Comparison of ENCODE assay signal across 8 mouse cellular contexts in the genomic region with DNA sequence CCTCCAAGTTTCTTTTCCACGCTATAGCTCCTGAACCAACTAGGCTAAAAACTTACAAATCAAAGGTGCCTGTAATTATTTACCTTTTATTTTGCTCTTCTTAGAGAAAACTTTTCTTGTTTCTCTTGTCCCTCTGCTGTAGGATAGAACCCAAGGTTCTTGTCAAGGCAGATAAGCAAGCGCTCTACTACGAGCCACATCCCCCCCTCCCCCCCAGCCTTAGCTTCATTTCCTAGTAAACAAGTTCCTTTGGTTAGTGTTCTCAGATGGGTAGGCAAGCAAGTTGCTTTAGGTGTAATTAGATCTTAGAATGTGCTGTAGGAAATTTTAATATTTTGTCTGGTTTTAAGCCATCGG. TPM values are rescaled to one million over a fixed set of nuclear protein-coding genes. Genes with fewer than 3 reads are reported as not detected.
A peak's percentile ranks its signal among the peaks of the same experiment; 100 is the strongest.
DNase-seq lines count a peak whose midpoint lies in the region; ATAC-seq and TF ChIP-seq lines count a peak whose summit lies in the region.

No protein-coding gene starts in this region.

- no peak for TF ChIP-seq POLR2A in bone marrow macrophage, adult 2 months (IDR thresholded peaks at IDR 0.05; ENCODE audit: borderline replicate concordance, low read depth, low read length)

- peak overlapping the region; percentile 87 for H3K9ac ChIP-seq in hindbrain, embryonic 16.5 days (ENCODE audit: low read depth, low read length)
- H3K9ac ChIP-seq in midbrain, postnatal 0 days (replicated peaks; ENCODE audit: low read length, poor library complexity, severe bottlenecking), result peak overlapping the region; percentile 73

- H3K4me2 ChIP-seq in hindbrain, embryonic 16.5 days (ENCODE audit: low read length), result peak overlapping the region; percentile 74
- peak overlapping the region; percentile 83 for H3K4me2 ChIP-seq in midbrain, postnatal 0 days (ENCODE audit: low read depth, low read length, poor library complexity, severe bottlenecking)

- ATAC-seq in hindbrain, embryonic 16.5 days, result no peak
- ATAC-seq in midbrain, postnatal 0 days (ENCODE audit: low FRiP score), result no peak

- peaks cover 14% of the 10 kb centered on the region for H3K4me1 ChIP-seq in bone marrow macrophage, adult 2 months (ENCODE audit: control insufficient read depth, insufficient read depth, low read length)
- peaks cover 17% of the 10 kb centered on the region for H3K4me1 ChIP-seq in hindbrain, embryonic 16.5 days (ENCODE audit: control insufficient read depth, insufficient read depth, low read depth, low read length)
- H3K4me1 ChIP-seq in midbrain, postnatal 0 days (ENCODE audit: insufficient read depth, low read length), result peaks cover 7% of the 10 kb centered on the region

- intact Hi-C loops in left cerebral cortex, adult 2 months (cut with DNase I), result no loop called here
- intact Hi-C loops in left cerebral cortex, postnatal 14 days (cut with DNase I), result no loop called here
- intact Hi-C loops in left cerebral cortex, postnatal 10 days (cut with DNase I), result no loop called here

- H3K27ac ChIP-seq in left cerebral cortex, adult 2 months, result peak overlapping the region; percentile 78
- H3K27ac ChIP-seq in bone marrow macrophage, adult 2 months (ENCODE audit: insufficient read depth, low read depth, low read length), result peak overlapping the region; percentile 85
- peak overlapping the region; percentile 87 for H3K27ac ChIP-seq in hindbrain, embryonic 16.5 days (ENCODE audit: low read depth, low read length)
- peak overlapping the region; percentile 71; the same call in 1 of the 2 replicates for H3K27ac ChIP-seq in midbrain, postnatal 0 days (ENCODE audit: low read depth, low read length)

- DNase-seq in left cerebral cortex, adult 2 months (ENCODE audit: extremely low spot score in 1 of 2, low spot score in 2 of 2), result no peak
- DNase-seq in left cerebral cortex, postnatal 14 days (ENCODE audit: low spot score in 2 of 2), result no peak
- DNase-seq in midbrain, postnatal 0 days (ENCODE audit: low spot score), result no peak
- no peak for DNase-seq in frontal cortex, postnatal 10 days (ENCODE audit: low spot score in 2 of 2)
- DNase-seq in kidney, adult 18-20 months, result no peak
- DNase-seq in left cerebral cortex, postnatal 10 days (ENCODE audit: extremely low spot score in 1 of 2, low spot score in 2 of 2), result no peak

- peaks cover 5% of the 10 kb centered on the region; the same call in 1 of the 2 replicates for H3K36me3 ChIP-seq in hindbrain, embryonic 16.5 days (ENCODE audit: control insufficient read depth, insufficient read depth, low read length)
- H3K36me3 ChIP-seq in midbrain, postnatal 0 days (ENCODE audit: insufficient read depth, low read length), result peaks cover 2% of the 10 kb centered on the region; the same call in 1 of the 2 replicates

- WGBS in hindbrain, embryonic 16.5 days, result 18% methylated on average over 4 of the region's 4 CpGs
- 28% methylated on average over 4 of the region's 4 CpGs for WGBS in midbrain, postnatal 0 days

- no peaks in the 10 kb centered on the region for H3K9me3 ChIP-seq in hindbrain, embryonic 16.5 days (ENCODE audit: control insufficient read depth, low read length)
- H3K9me3 ChIP-seq in midbrain, postnatal 0 days (ENCODE audit: low read length), result no peaks in the 10 kb centered on the region

- TF ChIP-seq CTCF in left cerebral cortex, adult 2 months (IDR thresholded peaks at IDR 0.05), result no peak
- TF ChIP-seq CTCF in bone marrow macrophage, adult 2 months (IDR thresholded peaks at IDR 0.05; ENCODE audit: low read depth, low read length), result no peak
- no peak for TF ChIP-seq CTCF in midbrain, postnatal 0 days (IDR thresholded peaks at IDR 0.05)

- H3K4me3 ChIP-seq in left cerebral cortex, adult 2 months, result peak overlapping the region; percentile 52
- H3K4me3 ChIP-seq in bone marrow macrophage, adult 2 months (ENCODE audit: insufficient read depth, low read length), result peak overlapping the region; percentile 89
- H3K4me3 ChIP-seq in hindbrain, embryonic 16.5 days (ENCODE audit: low read length), result peak overlapping the region; percentile 89
- H3K4me3 ChIP-seq in midbrain, postnatal 0 days (ENCODE audit: low read depth, low read length), result peak overlapping the region; percentile 90

- no peaks in the 10 kb centered on the region for H3K27me3 ChIP-seq in hindbrain, embryonic 16.5 days (replicated peaks; ENCODE audit: control insufficient read depth, insufficient read depth, low read length)
- no peaks in the 10 kb centered on the region for H3K27me3 ChIP-seq in midbrain, postnatal 0 days (ENCODE audit: insufficient read depth, low read length)

RNA-seq across cellular contexts. Expression of a gene that starts 5.7 kb away (rescaled TPM):
- total RNA-seq in left cerebral cortex, adult 2 months (2021), result 10 to 100 TPM; 15.8 to 17.1 TPM
- total RNA-seq in left cerebral cortex, postnatal 14 days (2021), result 10 to 100 TPM; 10.5 to 11.0 TPM
- polyA plus RNA-seq in bone marrow macrophage, adult 2 months (2012; ENCODE audit: insufficient read depth, insufficient read length, missing spikeins), result 0.87 and 1.6 TPM in 2 replicates
- polyA plus RNA-seq in hindbrain, embryonic 16.5 days (2015; fragmentation: Nextera tagmentation; extraction: Ambion mirVana), result 5.5 and 6.7 TPM in 2 replicates
- 5.1 and 9.1 TPM in 2 replicates for total RNA-seq in midbrain, postnatal 0 days (2014; rRNA removed)
- 2.1 and 2.8 TPM in 2 replicates for polyA plus RNA-seq in midbrain, postnatal 0 days (2015; fragmentation: Nextera tagmentation; extraction: Ambion mirVana)
- total RNA-seq in left cerebral cortex, postnatal 10 days (2021), result 1 to 10 TPM; 7.5 to 8.7 TPM

RNA-seq across cellular contexts. Expression of a gene that starts 5.8 kb away (rescaled TPM):
- total RNA-seq in left cerebral cortex, adult 2 months (2021), result 10 to 100 TPM; 44.9 to 45.6 TPM
- 10 to 100 TPM; 43.1 to 46.0 TPM for total RNA-seq in left cerebral cortex, postnatal 14 days (2021)
- 67.4 and 67.5 TPM in 2 replicates for polyA plus RNA-seq in bone marrow macrophage, adult 2 months (2012; ENCODE audit: insufficient read depth, insufficient read length, missing spikeins)
- polyA plus RNA-seq in hindbrain, embryonic 16.5 days (2015; fragmentation: Nextera tagmentation; extraction: Ambion mirVana), result 27.3 and 28.8 TPM in 2 replicates
- 30.6 and 49.7 TPM in 2 replicates for total RNA-seq in midbrain, postnatal 0 days (2014; rRNA removed)
- 25.3 and 32.8 TPM in 2 replicates for polyA plus RNA-seq in midbrain, postnatal 0 days (2015; fragmentation: Nextera tagmentation; extraction: Ambion mirVana)
- total RNA-seq in left cerebral cortex, postnatal 10 days (2021), result 10 to 100 TPM; 47.0 to 48.3 TPM
